Mouse (Mus musculus) heart, postnatal 25 days (tissue): ENCODE data around the gene Sgsm2. TPM values are rescaled to one million over a fixed set of nuclear protein-coding genes. Genes with fewer than 3 reads are reported as not detected.
A peak's percentile ranks its signal among the peaks of the same experiment; 100 is the strongest.

Source experiments
- DNase-seq: peaks from one replicate; pipeline ENCODE4 v3.0.0; 2022; ENCODE audit warnings: low spot score
- intact Hi-C: fragments of 180-260 bp; cut with DNase I; formaldehyde crosslinking; loops from one replicate; pipeline ENCODE4 v1.15.1; 2025
- total RNA-seq, 2 experiments: library from RNA; stranded (reverse); gene quantifications; 2 replicates each; pipeline ENCODE4 v1.2.3; 2021

Sgsm2 gene
- 1 to 10 TPM; 4.8 to 6.7 TPM for total RNA-seq

DNA sequence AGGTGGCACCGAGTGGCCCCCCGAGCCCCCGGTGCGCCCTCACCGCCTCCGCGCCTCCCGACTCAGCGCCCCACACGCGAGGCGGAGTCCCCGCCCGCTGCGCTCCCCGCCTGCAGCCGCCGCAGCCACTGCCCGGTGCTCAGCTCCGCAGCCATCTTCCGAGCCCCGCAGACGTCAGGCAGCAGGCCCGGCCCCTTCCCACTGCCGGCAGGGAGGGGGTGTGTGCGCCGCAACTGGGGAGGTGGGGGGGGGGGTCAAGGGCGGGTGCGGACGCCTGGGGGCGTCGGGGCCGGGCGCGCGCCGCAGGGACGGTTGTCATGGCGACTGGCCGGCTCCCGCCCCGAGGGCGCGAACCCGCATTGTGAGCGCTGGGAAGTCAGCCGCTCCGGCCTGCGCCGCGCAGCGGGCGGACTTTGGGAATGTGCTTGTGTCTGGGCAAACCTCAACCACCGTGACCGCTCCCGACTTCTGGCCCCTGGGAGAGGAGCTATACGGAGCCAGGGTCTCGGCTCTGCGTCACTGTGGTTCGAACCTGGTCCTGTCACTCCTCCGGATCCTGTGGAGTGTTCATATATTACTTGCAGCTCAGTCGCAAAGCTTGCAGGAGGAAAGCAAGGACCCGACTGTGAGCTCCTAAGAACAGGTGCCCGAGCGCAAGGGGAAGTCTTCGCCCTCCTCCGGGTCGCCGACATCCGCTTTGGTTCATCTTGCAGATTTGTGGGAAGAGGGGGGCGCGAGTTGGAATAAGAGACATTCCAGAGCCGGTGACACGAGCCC, at the start of gene Sgsm2:
Gene Sgsm2, minus strand, starts transcription at position 160 of the 777 bp plus-strand sequence.
- intact Hi-C loops = no loop called here
- DNase-seq = peak; percentile 44

DNA sequence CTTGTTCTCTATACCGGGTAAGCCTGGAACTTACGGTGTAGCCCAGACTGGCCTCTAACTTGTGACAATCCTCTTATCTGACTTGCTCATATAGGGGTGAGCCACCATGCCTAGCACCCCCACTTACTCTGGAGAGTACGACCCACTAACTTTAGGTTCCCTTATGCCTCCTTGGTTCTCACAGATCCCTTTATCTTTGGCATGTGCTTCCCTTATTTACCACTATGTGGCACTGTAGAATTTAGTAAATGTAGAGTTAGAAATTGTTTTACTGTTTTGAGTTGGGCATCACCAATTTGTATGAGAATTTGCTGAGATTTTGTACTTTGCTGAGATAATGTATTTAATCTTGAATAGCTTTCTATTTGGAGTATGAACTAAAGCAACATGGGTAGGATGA, 49.5 kb upstream of the Sgsm2 start:
- no peak for DNase-seq
- intact Hi-C loops = loop anchor here (1.0 to 5.0 kb wide), 3 partner anchors 36 to 346 kb away; no protein-coding TSS in a partner anchor

DNA sequence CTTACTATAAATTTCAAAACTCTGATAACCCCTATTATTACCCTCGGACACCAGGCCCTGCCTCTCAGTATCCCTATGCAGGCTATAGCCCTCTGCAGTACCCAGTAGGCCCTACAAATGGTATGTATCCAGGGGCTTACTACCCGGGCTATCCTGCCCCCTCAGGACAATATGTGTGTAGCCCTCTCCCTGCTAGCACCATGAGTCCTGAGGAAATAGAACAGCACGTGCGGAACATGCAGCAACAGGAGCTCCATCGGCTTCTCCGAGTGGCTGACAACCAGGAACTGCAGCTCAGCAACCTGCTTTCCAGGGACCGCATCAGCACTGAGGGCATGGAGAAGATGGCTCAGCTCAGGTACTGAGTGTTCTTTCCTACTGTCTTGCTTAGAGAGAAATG, 33.5 kb upstream of the Sgsm2 start:
- no peak for DNase-seq
- intact Hi-C loops = no loop called here

DNA sequence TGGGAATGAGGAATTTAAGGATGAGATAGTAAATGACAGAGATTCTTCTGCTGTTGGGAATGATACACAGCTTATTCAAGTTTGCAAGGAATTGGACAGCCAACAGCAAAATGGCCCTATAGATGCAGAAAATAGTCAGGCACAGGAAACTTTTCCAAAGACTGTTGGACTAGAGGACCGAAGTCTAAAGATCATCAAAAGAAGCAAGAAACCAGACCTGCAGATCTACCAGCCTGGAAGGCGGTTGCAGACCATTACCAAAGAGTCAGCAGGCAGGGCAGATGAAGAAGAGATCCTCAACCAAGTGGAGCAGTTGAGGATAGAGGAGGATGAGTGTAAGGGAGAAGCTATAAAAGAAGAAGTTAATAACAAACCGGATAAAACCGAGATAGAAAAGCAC, 32.3 kb upstream of the Sgsm2 start:
- intact Hi-C loops = loop anchor here (5.0 kb wide), 1 partner anchor 238 kb away; the partner anchor contains the start of gene Hic1
- no peak for DNase-seq

DNA sequence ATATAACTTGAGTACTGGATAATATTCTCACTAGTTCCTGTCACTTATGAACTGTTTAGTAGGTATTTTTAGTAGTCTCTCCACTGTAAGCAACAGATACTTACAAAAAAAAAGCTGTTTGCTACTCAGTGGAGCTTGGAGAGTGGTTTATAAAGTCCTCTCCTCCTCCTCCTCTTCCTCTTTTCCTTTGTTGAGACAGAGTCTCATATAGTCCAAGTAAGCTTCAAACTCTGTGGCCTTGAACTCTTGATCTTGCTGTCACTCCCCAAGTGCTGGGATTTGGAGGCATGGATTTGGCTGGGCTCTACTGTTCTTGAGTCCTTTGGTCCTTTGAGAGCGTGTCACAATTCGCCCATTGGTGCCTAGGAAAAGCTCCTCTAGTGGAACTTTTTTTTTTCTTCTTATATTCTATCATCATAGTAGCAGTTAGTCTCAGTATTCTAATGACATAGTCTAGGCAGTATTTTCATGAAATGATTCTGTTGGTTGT, 30.4 kb upstream of the Sgsm2 start:
- intact Hi-C loops = loop anchor here (5.0 kb wide), 1 partner anchor 240 kb away; the partner anchor contains the start of gene Hic1
- DNase-seq = no peak

DNA sequence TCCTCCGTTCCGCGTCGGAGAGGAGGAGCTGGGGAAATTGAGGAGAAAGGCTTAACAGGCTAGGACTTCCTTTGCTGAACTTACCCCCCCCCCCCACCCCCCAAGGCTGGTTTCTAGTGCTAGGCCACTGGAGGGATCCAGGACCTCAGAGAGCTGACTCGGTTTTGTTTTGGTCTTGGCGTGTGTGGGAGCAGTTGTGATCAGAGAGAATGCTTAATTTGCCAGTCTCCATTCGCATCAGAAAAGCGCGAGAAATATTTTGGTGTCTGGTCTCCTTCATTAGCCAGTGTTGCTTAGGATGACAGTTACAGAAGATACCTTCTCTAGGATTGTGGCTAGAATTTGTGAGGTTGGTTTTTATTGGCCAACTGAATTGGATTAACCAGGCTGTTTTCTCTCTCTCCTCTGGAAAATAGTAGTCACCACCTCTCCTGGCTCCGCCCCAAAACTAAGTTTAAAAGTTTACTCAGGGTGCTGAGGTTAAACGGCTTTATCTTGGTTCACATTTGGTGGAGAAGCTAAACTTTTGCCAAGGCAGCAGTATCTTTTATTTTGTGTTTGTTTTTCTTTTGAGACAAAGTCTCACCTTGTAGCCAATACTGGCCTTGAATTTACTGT, 29.6 kb upstream of the Sgsm2 start:
- intact Hi-C loops = loop anchor here (5.0 kb wide), 1 partner anchor 241 kb away; the partner anchor contains the start of gene Hic1
- DNase-seq = peak; percentile 28

DNA sequence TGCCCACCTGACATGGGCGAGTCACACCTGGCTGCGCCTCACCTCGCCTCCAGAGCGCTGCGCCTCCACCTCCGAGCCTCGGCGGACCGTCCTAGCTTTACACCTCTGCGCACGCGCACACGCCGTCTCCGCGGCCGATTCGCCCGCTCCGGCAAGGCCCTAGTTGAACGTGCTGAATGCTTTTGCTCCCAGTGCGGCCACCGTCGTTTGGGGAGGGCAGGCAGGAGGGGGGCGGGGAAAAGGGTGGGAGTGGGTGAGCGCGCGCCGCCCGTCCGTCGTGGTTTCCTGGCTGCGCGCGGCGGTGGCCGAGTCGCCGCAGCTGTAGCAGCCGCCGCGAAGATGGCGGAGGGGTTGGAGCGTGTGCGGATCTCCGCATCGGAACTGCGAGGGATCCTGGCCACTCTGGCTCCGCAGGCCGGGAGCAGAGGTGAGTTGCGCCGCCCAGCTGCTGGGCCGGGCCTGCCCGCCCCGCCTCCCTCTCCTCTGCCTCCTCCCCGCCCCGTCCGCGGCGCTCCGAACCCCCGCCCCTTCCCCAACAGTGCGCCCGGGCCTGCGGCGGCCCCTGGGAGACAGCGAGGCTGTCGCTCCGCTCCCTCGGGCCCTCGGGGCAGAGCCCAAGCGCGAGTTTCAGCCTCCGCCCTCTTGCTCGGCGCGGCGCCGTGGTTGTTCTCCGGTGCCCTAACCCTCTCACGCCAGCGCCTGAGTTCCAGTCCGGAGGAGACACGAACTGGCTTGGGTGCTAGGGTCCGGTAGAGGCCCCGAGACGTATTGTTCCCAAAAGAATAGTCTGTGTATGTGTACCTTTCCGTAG, 28.9 kb upstream of the Sgsm2 start, which contains the start of the genes Smg6 and Srr:
Gene Smg6, plus strand, starts transcription at position 247 of the 811 bp plus-strand sequence.
Gene Srr, minus strand, starts transcription at position 372 of the 811 bp plus-strand sequence.
- intact Hi-C loops = loop anchor here (5.0 kb wide), 1 partner anchor 242 kb away; the partner anchor contains the start of gene Hic1
- peak; percentile 86 for DNase-seq

DNA sequence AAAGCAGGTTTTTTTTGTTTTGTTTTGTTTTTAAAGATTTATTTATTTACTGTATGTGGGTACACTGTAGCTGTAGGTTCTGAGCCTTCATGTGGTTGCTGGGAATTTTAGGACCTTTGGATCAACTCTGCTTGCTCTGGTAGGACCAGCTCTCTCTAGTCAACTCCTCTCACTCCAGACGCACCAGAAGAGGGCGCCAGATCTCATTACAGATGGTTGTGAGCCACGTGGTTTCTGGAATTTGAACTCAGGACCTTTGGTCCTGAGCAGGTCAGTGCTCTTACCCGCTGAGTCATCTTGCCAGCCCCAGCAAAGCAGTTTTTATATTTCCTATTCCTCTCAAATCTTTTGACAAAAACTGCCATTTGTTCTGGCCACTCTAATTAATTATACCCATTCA, 27.3 kb upstream of the Sgsm2 start:
- no peak for DNase-seq
- intact Hi-C loops = no loop called here

DNA sequence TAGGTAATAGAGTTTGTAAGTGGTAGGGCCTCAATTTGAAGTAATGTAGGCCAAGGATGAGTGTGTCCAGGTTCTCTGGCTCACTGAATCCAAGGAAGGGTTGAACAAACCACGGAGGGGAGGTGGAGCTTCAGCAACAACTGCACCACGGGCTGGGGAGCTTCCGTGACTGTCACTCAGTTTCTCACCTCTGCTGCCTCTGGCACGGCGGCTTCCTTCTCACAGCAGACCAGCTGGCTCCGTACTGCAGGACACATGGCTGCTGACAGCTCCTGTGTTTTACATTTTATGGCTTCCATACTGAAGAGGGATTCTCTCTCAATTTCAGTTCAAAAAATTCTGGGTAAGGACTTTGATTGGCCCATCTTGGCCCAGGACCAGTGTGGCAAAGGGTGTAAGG, 22.4 kb upstream of the Sgsm2 start:
- intact Hi-C loops = no loop called here
- no peak for DNase-seq

DNA sequence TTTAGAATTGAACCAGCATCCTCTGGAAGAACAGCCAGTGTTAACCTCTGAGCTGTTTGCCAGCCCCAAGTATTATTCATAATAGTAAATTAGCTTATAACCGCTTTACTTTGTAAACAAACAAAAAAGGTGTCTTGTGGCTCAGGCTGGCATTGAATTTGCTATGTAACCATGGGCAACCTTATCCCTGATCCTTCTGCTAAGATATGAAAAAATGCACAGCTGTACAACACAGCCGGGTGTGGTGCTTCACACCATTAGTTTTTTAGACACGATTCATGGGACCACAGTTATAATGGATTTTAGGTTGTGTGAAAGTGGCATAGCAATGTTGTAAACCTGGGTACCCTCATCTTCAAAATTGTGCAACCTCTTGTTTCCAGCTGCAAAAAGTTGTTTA, 15.6 kb upstream of the Sgsm2 start:
- intact Hi-C loops = no loop called here
- no peak for DNase-seq

DNA sequence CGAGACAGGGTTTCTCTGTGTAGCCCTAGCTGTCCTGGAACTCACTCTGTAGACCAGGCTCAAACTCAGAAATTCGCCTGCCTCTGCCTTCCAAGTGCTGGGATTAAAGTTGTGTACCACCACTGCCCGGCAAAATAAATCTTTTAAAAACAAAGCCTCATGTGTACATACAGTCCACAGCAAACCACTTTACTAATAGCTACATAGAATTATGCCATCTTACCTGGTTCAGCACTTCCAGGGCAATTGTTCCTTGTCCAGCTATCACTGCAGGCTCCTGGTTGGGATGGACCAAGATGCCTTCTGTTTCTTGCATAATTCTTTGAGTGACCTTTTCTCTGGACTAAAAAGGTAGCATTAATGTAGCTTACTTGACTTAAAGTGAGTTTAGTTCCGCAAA, 13.1 kb upstream of the Sgsm2 start:
- no peak for DNase-seq

DNA sequence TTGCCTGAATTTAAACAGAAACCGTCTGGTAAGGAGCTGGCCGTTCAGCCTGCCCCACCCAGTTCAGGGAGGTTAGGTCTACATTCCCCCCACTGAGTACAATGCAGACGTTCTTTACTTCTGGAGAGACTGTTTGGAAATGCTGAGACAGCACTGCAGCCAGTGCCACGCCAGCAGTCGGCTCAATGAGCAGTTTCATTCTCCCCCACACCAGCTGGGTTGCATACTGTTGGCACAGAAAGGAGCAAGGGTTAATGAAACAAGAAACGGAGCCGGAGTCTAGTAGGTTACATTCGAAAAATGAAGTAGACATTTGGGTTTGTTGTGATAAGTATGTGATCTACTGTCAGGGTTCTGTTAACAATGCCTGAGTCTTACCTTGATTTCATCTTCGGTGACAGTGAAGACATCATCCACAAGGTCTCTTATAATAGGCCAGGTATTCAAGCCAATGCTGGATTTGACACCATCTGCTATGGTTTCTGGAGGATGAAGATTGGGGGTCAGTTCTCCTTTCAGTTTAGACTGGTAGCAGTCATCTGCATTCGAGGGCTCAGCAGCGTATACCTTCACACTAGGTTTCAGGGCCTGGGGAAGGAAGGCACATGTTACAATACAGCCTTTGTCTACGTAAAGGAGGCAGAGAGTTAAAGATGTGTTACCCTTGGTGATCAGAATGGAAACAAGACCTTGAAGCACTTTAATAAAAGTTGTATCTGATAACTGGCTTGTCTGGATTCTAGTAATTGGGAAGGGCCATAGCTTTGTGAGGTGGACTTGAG, 11.9 kb upstream of the Sgsm2 start:
- intact Hi-C loops = no loop called here
- DNase-seq = no peak

More for the DNA sequence above, 13.1 kb upstream of the Sgsm2 start:
- intact Hi-C loops = no loop called here

DNA sequence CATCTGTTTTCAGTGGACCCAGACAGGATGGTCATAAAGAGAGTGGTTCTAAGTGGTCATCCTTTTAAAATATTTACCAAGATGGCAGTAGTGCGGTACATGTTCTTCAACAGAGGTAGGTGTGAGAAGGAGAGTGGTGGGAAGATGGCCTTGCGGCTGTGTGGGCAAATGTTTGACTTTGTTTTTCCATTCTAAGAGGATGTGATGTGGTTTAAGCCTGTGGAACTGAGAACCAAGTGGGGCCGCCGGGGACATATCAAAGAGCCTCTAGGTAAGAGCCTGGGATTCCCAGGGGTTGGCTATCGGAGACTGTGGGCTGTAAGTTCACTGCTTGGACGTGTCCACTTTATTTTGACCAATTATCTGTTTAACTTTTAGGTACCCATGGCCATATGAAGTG, 11.0 kb upstream of the Sgsm2 start:
- no peak for DNase-seq
- intact Hi-C loops = no loop called here

DNA sequence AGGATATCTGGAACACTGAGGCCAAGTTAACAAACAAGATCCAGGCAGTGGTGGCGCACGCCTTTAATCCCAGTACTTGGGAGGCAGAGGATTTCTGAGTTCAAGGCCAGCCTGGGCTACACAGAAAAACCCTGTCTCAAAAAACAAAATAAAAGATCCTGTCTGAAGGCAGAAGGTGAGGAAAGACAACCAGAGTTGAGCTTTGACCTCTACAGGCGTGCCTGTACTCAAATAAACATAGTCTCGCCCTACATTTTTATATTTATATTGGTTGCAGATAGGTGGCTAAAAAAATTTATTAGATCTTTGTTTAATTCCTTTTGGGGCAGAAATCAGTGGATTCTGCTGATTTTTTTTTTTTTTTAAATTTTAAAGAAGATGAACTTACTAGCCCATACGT, 5.6 kb upstream of the Sgsm2 start:
- DNase-seq = no peak
- intact Hi-C loops = no loop called here

DNA sequence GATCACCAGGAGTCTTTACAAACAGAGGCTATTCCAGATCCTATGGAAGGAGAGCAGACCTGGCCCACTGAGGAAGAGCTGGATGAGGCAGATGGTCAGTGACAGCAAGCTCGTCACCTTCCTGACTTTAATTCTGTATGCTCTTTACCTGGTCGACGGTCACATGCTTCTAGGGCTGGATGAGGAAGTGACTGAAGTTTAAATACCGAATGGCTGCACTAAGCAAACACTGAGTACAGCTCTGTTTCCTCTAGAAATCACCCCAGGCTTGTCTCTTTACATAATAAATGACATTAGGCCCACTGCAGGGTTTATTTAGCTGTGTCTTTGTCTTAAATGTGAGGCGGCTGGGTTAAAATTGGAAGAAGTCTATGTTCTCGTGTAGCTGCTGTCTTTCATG, 4.7 kb upstream of the Sgsm2 start:
- DNase-seq = no peak
- intact Hi-C loops = no loop called here

DNA sequence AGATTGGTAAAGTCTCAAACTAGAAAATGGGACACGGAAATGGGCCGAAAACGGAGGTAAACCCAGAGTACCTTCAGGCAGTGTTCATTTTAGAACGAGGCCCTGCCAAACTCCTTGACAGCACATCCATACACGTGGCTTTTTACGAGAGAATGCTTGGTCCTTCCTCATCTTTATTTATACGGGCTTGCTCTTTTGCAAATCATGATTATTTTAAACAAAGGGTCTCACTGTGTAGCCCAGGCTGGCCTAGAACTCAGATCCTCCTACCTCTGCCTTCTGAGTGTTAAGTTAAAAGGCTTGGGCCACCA, 1.6 kb upstream of the Sgsm2 start:
- DNase-seq = no peak
- intact Hi-C loops = no loop called here

DNA sequence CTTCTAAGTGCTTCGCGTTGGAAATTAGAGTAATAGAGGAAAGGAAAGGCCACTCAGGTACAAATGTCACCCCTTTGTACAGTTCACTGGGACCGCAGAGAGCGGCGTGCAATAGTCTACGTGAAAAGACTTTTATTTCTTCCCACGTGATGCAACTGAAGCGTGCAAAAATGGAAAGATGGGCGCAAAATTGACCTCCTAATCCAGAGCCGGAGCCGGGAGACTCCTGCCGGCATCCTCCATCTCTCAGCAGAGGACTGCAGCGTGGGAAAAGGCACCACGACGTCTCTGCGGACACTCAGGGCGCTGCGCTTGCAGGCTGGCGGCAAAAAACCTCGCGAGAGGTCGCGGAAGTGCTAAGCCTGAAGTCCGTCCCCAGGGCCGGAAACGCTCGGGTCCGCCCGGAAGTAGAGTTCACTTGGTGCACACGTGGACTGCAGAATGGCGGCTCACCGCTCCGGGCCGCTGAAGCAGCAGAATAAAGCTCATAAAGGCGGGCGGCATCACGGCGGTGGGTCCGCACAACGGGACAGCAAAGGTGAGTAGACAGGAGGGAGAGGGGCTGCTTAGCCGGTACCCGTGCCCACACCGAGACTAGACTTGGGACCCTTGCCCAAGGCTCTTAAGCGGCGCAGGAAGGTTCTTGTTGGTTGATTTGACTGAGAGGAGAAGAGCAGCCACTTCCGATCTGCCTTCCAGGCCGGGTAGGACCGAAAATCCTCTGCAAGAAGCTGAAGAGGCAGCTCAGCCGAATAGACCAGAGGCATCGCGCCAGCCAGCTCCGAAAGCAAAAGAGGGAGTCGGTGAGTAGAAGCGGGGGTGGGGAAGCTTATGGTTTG, 1.0 kb upstream of the Sgsm2 start, which contains the start of gene Tsr1:
Gene Tsr1, plus strand, starts transcription at position 394 of the 839 bp plus-strand sequence.
- intact Hi-C loops = no loop called here
- peak; percentile 84 for DNase-seq
